Mouse (Mus musculus): ENCODE measurements around the gene Rnf215. TPM values are rescaled to one million over a fixed set of nuclear protein-coding genes. Genes with fewer than 3 reads are reported as not detected.

Gene Rnf215
- polyA plus RNA-seq, 1 experiment: 13.6 TPM

- H3K36me3 ChIP-seq (ENCODE audit: control insufficient read depth, insufficient read depth): peaks cover 15% of the 10 kb centered on the region
- H3ac ChIP-seq (ENCODE audit: control insufficient read depth, insufficient read length, low read depth): no peak overlapping the region
- H3K27me3 ChIP-seq (ENCODE audit: control insufficient read depth, insufficient read depth, insufficient read length): no peaks in the 10 kb centered on the region
- no peaks in the 10 kb centered on the region for H3K79me2 ChIP-seq (ENCODE audit: control insufficient read depth, insufficient read depth)
- TF ChIP-seq USF1 (IDR thresholded peaks at IDR 0.05; ENCODE audit: low read depth) (no peak), FOSL1 (IDR thresholded peaks at IDR 0.05; ENCODE audit: insufficient read depth, low read length, poor library complexity, severe bottlenecking) (no peak), CEBPB (IDR thresholded peaks at IDR 0.05; ENCODE audit: low read depth) (no peak), MYOD1 (IDR thresholded peaks at IDR 0.05; ENCODE audit: control insufficient read depth, insufficient read length, low read depth) (no peak), CTCF (IDR thresholded peaks at IDR 0.05; ENCODE audit: control insufficient read depth, insufficient read depth, insufficient read length) (no peak), MYOG (IDR thresholded peaks at IDR 0.05; ENCODE audit: control insufficient read depth, extremely low read depth, insufficient read length) (no peak), MAX (IDR thresholded peaks at IDR 0.05) (no peak)
- H3K79me3 ChIP-seq (ENCODE audit: low read depth): no peaks in the 10 kb centered on the region
- H3K4me3 ChIP-seq (ENCODE audit: insufficient read depth, poor library complexity, severe bottlenecking): no peak overlapping the region
These were observed 11.4 kb downstream of the Rnf215 start for GRCm38 (mm10) chr11:4146381-4146780.

- H3K36me3 ChIP-seq (ENCODE audit: control insufficient read depth, insufficient read depth): peaks cover 8% of the 10 kb centered on the region
- no peak for TF ChIP-seq USF1 (IDR thresholded peaks at IDR 0.05; ENCODE audit: low read depth)
- no peak for TF ChIP-seq MAX (IDR thresholded peaks at IDR 0.05)
- TF ChIP-seq CEBPB (IDR thresholded peaks at IDR 0.05; ENCODE audit: low read depth): no peak
- no peak for TF ChIP-seq FOSL1 (IDR thresholded peaks at IDR 0.05; ENCODE audit: insufficient read depth, low read length, poor library complexity, severe bottlenecking)
- TF ChIP-seq MYOD1 (IDR thresholded peaks at IDR 0.05; ENCODE audit: control insufficient read depth, insufficient read length, low read depth): no peak
- TF ChIP-seq MYOG (IDR thresholded peaks at IDR 0.05; ENCODE audit: control insufficient read depth, extremely low read depth, insufficient read length): no peak
- TF ChIP-seq CTCF (IDR thresholded peaks at IDR 0.05; ENCODE audit: control insufficient read depth, insufficient read depth, insufficient read length): no peak
These were observed 12.1 kb downstream of the Rnf215 start for GRCm38 (mm10) chr11:4147098-4147497.

GRCm38 (mm10) chr11:4148120-4148519, 13.1 kb downstream of the Rnf215 start:
- Histone ChIP-seq H3ac (ENCODE audit: control insufficient read depth, insufficient read length, low read depth) (no peak overlapping the region), H3K27me3 (ENCODE audit: control insufficient read depth, insufficient read depth, insufficient read length) (no peaks in the 10 kb centered on the region), H3K36me3 (ENCODE audit: control insufficient read depth, insufficient read depth) (no peaks in the 10 kb centered on the region), H3K4me3 (ENCODE audit: insufficient read depth, poor library complexity, severe bottlenecking) (no peak overlapping the region), H3K79me2 (ENCODE audit: control insufficient read depth, insufficient read depth) (no peaks in the 10 kb centered on the region), H3K79me3 (ENCODE audit: low read depth) (no peaks in the 10 kb centered on the region)
- TF ChIP-seq FOSL1 (IDR thresholded peaks at IDR 0.05; ENCODE audit: insufficient read depth, low read length, poor library complexity, severe bottlenecking) (no peak), MYOG (IDR thresholded peaks at IDR 0.05; ENCODE audit: control insufficient read depth, extremely low read depth, insufficient read length) (no peak), CEBPB (IDR thresholded peaks at IDR 0.05; ENCODE audit: low read depth) (no peak), CTCF (IDR thresholded peaks at IDR 0.05; ENCODE audit: control insufficient read depth, insufficient read depth, insufficient read length) (no peak), MAX (IDR thresholded peaks at IDR 0.05) (no peak), MYOD1 (IDR thresholded peaks at IDR 0.05; ENCODE audit: control insufficient read depth, insufficient read length, low read depth) (no peak), USF1 (IDR thresholded peaks at IDR 0.05; ENCODE audit: low read depth) (no peak)

More at GRCm38 (mm10) chr11:4147098-4147497, 12.1 kb downstream of the Rnf215 start:
- Histone ChIP-seq H3ac (ENCODE audit: control insufficient read depth, insufficient read length, low read depth) (no peak overlapping the region), H3K27me3 (ENCODE audit: control insufficient read depth, insufficient read depth, insufficient read length) (no peaks in the 10 kb centered on the region), H3K79me2 (ENCODE audit: control insufficient read depth, insufficient read depth) (no peaks in the 10 kb centered on the region), H3K79me3 (ENCODE audit: low read depth) (no peaks in the 10 kb centered on the region), H3K4me3 (ENCODE audit: insufficient read depth, poor library complexity, severe bottlenecking) (no peak overlapping the region)

- no peaks in the 10 kb centered on the region for H3K79me2 ChIP-seq (ENCODE audit: control insufficient read depth, insufficient read depth)
- no peaks in the 10 kb centered on the region for H3K27me3 ChIP-seq (ENCODE audit: control insufficient read depth, insufficient read depth, insufficient read length)
- H3ac ChIP-seq (ENCODE audit: control insufficient read depth, insufficient read length, low read depth): no peak overlapping the region
- H3K4me3 ChIP-seq (ENCODE audit: insufficient read depth, poor library complexity, severe bottlenecking): no peak overlapping the region
- no peaks in the 10 kb centered on the region for H3K79me3 ChIP-seq (ENCODE audit: low read depth)
- no peaks in the 10 kb centered on the region for H3K36me3 ChIP-seq (ENCODE audit: control insufficient read depth, insufficient read depth)
- no peak for TF ChIP-seq FOSL1 (IDR thresholded peaks at IDR 0.05; ENCODE audit: insufficient read depth, low read length, poor library complexity, severe bottlenecking)
- no peak for TF ChIP-seq CTCF (IDR thresholded peaks at IDR 0.05; ENCODE audit: control insufficient read depth, insufficient read depth, insufficient read length)
- no peak for TF ChIP-seq CEBPB (IDR thresholded peaks at IDR 0.05; ENCODE audit: low read depth)
- TF ChIP-seq MYOD1 (IDR thresholded peaks at IDR 0.05; ENCODE audit: control insufficient read depth, insufficient read length, low read depth): no peak
- no peak for TF ChIP-seq MAX (IDR thresholded peaks at IDR 0.05)
- no peak for TF ChIP-seq MYOG (IDR thresholded peaks at IDR 0.05; ENCODE audit: control insufficient read depth, extremely low read depth, insufficient read length)
- TF ChIP-seq USF1 (IDR thresholded peaks at IDR 0.05; ENCODE audit: low read depth): no peak
These were observed 13.6 kb downstream of the Rnf215 start for GRCm38 (mm10) chr11:4148536-4149156.

GRCm38 (mm10) chr11:4149886-4150285, 14.9 kb downstream of the Rnf215 start:
- no peak overlapping the region for H3K4me3 ChIP-seq (ENCODE audit: insufficient read depth, poor library complexity, severe bottlenecking)

More at GRCm38 (mm10) chr11:4149886-4150285, 14.9 kb downstream of the Rnf215 start:
- no peaks in the 10 kb centered on the region for H3K36me3 ChIP-seq (ENCODE audit: control insufficient read depth, insufficient read depth)
- H3ac ChIP-seq (ENCODE audit: control insufficient read depth, insufficient read length, low read depth): no peak overlapping the region
- H3K27me3 ChIP-seq (ENCODE audit: control insufficient read depth, insufficient read depth, insufficient read length): no peaks in the 10 kb centered on the region
- H3K79me2 ChIP-seq (ENCODE audit: control insufficient read depth, insufficient read depth): no peaks in the 10 kb centered on the region
- no peaks in the 10 kb centered on the region for H3K79me3 ChIP-seq (ENCODE audit: low read depth)
- TF ChIP-seq FOSL1 (IDR thresholded peaks at IDR 0.05; ENCODE audit: insufficient read depth, low read length, poor library complexity, severe bottlenecking) (no peak), CEBPB (IDR thresholded peaks at IDR 0.05; ENCODE audit: low read depth) (no peak), MYOG (IDR thresholded peaks at IDR 0.05; ENCODE audit: control insufficient read depth, extremely low read depth, insufficient read length) (no peak), CTCF (IDR thresholded peaks at IDR 0.05; ENCODE audit: control insufficient read depth, insufficient read depth, insufficient read length) (no peak)

All from C2C12 (cell line).